Mouse (Mus musculus) layer of hippocampus, postnatal 10 days (tissue): ENCODE measurements at regions not wholly inside any gene's neighbourhood (a gene's known extent, or its start where the extent isn't known, plus 50 kb on each side); places are given as distances from the start of the nearest gene placed in this dataset.

Experiments used
- DNase-seq, 2 experiments: peaks; one replicate each; pipeline ENCODE4 v3.0.0; 2021; ENCODE audit warnings: low spot score in 2 of 2

DNA sequence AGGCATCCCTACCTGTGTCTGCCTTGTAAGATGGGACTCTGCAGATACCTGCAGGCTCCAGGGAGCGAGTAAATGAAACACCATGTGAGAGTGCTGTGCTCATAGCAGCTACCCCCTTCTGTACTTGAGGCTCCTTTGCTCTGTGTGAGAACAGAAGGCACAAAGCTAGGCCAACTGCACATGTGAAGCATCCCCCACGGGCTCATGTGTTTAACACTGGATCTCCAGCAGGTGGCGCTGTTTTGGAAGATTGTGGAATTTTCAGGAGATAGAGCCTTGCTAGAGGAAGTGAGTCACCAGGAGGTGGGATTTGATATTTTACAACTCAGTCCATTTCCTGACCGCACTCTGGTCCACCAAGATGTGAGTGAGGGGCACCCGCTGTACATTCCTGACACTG lies 54.0 kb upstream of the Habp2 start:
- no peak for DNase-seq

DNA sequence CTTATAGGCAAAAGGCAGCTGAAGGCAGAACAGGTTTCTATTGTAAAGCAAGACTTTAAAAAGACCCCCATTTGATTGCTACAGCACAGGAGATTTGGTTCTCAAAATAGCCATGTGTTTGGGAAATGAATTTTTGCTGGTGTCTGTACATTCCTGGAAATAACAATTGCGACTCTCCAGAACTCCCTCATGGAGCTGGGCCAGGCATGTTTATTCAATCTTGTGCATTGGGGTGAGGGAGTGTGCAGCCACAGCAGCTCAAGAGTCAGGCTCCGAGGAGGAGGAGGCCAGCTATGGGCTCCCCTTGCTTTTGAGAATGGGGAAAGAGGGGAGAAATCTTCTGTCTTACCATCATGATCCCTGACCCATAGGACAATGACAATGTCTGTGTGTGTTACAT lies 51.9 kb upstream of the Habp2 start:
- no peak for DNase-seq
